Mouse (Mus musculus): ENCODE data around the gene Kat6b.

- TF ChIP-seq CTCF (IDR thresholded peaks at IDR 0.05; ENCODE audit: borderline replicate concordance, insufficient read depth, low read depth, low read length) (no peak), POLR2A (IDR thresholded peaks at IDR 0.05; ENCODE audit: borderline replicate concordance, insufficient read depth, low read length) (no peak)
These were observed 104.4 kb downstream of the Kat6b start for GRCm38 (mm10) chr14:21585491-21586251.
